Mouse (Mus musculus) B cell, adult 2 months (primary cell): Measurements from ENCODE around the gene Spryd3.
A peak's percentile ranks its signal among the peaks of the same experiment; 100 is the strongest.
"Not testable (repeated sequence)": the region's sequence is repeated elsewhere in the genome, so short reads cannot be mapped to it uniquely, and the experiment has no call there.

Experiments used
- DNase-seq, 2 experiments: peaks; one replicate each; pipeline ENCODE4 v3.0.0; 2022

Gene Spryd3

DNA sequence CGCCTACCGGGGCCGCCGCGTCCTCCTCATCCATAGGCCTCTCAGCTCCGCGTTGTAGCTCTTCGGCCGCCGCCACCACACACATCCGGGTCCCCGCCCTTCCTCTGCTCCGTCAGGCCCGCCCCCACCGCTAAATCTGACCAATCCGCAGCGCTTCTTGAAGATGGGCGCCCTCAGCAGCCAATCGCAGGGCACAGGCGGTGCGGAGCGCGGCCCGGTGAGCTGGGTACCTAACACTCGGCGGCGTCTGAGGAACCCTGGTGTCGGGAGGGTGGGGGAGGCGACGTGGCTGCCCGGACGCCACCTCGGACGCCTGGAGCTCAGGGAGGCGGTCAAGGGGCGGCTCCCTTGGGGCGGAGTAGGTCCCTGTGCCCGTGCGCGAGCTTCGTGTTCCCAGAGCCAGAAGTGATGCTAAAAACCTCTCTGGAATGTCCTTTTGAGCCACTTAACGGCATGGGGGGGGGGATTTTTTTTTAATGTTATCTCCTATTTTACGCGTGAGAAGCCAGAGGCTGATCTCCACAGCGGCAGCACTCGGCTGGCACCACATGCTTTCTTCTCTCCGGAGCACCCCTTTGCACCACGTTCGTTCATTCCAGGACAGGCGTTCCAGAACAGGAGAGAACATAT lies at the start of gene Spryd3:
TSS of gene Spryd3 (minus strand) at position 106 of the 630 bp plus-strand sequence.
- peak; percentile 96 to 97 for DNase-seq

DNA sequence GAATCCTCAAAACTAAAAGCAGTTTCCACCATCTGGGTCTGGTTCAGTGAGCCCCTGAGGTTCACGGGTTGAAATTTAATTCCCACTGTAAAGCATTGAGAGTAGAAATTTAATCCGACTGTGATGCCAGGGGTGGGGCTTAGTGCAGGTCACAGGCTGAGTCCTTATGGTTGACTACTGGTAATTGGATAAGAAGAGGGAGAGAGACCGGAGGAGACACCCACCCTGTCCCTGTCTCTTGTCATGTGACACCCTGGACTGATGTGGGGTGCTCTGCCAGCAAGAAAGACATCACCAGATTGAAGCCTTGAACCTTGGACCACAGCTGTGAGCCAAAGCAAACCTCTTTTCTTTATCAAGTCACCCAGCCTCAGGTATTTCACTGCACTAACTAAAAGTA lies 47.0 kb upstream of the Spryd3 start:
- no peak for DNase-seq

DNA sequence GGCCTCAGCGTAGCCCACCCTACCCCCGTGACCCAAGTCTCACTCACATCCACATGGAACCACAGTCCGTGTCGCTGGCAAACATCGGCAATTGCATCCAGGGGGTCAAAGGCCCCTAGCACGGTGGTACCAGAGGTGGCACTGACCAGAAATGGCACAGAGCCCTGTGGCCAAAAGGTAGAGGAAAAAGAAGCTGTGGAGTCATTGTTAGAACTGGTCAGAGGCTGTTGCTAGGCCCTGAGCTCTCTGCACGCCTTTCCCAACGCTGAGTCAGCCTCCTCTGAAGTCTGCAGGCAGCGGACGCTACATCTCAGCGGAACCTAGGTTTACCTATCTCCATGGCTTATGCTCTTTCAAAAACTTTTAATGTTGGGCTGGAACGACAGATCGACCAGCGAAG lies 43.9 kb upstream of the Spryd3 start:
- no peak for DNase-seq

DNA sequence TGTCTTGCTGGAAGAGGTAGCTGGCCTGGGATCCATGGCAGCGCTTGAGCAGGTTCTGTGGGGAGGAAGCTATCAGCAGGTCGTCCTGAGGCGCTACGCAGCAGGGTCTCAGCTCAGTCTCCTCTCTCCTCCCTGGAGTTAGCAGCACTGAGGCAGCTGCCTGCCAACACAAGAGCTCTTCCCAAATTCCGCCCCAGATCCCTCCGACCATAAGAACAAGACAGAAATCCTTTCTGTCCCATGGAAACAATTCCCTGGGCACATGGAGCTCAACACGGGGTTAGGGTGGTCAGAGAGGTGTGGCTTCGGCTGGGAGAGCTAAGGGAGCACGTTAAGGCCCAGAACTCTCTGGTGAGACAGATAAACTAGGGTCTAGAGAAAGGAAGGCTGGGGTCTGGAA lies 43.1 kb upstream of the Spryd3 start:
- DNase-seq, result no peak

DNA sequence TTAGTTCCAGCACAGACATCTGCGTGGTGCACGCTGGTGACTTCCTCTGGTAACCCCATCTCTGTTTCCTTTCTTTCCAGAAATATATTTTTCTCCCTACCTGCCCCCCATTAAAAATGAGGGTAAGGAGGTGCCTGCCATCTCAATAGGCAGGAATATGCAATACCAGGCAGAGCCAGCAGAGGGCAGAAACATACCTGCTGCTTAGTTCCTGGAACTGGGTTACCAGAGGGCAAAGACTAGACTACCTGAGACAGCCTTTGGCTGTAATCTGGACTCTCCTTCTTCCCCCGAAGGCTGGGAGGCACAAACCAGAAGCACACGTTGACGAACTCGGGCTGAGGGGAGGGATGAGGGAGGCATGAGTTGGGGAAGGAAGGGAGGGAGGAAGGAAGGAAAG lies 42.2 kb upstream of the Spryd3 start:
- peak; percentile 91 for DNase-seq

DNA sequence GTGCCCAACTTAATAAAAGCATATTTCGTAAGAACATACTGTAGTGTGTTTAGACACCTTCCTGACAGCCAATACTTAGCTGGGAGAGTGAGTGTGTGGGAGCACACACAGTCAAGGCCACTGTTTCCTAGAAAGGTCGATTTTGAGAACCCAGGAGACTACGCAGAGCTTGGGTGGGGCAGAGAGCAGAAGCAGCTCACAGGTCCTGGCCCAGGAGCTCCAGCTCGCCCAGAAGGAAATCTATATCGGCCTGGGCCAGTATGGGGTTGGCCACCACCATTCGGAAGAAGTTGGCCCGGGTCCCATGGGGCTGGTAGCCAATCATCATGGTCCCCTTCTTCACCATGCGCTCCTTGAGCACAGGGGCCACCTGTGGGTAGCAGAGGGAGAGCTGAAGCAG lies 41.4 kb upstream of the Spryd3 start:
- DNase-seq, result no peak

DNA sequence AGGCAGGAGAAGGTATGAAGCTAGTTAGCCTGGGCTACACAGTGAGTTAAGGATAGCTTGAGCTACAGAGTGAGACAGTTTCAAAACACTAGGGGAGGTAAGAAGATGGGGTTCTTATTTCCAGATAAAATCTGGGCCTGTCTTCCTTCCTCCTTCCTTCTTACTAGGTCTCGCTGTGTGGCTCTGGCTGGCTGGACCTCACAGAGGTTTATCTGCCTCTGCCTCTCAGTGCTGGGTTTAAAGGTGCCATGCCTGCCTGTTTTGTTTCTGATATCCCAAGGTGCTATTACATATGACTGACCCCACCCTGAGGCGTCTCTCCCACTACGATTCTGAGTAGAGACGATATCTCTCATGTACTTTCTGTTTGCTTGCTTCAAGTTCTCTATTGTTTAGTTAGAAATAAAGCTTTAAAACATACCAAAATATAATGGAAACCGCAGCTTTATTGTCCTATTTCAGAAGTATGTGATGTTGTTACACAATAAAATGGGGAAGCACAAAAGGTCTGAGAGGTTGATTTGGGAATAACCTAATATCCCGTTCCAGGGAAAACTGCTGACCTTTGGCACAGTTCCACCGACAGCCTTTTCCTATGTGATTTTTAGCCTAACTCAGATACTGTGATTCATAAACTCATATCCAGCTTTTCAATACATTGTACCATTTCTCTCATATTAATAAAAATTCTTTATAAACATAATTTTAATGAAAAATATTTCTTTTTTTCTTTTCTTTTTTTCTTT lies 40.7 kb upstream of the Spryd3 start:
- DNase-seq, result no peak

DNA sequence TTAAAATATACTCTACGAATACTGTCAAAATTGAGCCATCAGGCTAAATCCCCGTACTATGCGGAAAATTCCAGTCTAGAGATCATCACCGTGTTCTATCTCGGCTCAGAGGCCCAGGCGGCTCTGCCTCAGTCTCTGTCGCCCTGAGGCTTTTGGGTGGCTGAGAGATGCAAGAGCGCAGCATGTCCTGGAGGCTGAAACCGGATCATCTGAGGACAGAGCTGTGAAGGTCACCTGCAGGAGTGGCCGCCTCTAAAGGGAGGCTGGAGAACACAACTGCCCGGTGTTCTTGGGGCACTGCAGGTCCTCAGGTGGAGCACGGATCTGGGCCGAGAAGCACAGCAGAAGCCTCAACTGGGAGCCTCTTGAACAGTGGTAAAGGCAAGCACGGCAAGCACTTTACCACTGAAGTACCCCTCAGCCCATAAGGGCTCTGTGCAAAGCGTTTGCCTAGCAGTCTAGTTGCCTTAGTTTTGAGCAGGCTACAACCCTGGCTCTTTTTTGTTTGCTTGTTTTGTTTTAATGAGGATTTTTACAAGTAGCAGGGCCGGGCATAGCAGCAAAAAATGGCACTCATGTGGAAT lies 39.8 kb upstream of the Spryd3 start:
- no peak for DNase-seq

DNA sequence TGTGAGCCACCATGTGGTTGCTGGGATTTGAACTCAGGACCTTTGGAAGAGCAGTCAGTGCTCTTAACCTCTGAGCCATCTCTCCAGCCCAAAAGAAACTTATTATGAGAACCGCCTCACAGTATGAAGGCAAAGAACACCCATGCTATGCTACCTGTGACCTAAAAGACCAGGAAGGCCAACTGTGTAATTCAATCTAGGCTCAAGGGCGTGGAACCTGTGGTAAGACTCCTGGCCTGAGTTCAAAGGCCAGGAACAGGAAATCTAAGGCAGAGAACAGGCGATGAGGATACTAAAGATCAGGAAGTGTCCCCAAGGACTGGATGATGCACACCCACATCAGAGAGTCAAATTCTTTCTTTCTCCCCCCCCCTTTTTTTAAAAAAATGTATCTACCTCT lies 37.5 kb upstream of the Spryd3 start:
- DNase-seq, result no peak

DNA sequence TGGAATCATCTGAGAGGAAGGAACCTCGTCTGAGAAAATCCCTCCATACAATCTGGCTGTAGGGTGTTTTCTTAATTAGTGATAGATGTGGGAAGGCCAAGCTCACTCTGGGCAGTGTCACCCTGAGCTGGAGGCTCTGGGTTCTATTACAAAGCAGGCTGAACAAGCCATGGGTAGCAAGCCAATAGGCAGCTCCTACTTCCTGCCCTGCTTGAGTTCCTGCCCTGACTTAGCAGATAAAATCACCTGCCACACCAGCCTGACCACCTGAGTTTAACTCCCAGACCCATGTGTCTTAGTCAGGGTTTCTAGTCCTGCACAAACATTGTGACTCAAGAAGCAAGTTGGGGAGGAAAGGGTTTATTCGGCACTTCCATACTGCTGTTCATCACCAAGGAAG lies 33.0 kb upstream of the Spryd3 start:
- DNase-seq, result no peak

DNA sequence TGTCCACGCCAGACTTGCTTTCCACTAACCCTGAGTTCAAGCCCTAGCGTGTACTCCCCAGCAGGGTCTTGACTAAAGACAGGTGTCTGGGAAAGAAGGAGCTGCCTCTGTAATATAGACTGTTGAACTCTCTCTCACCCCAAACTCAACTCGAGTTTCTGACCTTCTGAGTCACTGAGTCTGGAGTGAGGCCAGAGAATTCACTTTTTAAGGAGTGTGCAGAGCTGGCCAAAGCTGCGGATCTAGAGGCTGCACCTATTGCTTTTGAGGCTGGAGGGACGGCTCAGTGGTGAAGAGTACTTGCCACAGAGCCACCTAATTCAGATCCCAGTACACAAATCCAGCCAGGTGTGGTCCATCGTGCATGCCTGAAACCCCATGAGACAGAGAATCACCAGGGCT lies 31.6 kb upstream of the Spryd3 start:
- no peak for DNase-seq

DNA sequence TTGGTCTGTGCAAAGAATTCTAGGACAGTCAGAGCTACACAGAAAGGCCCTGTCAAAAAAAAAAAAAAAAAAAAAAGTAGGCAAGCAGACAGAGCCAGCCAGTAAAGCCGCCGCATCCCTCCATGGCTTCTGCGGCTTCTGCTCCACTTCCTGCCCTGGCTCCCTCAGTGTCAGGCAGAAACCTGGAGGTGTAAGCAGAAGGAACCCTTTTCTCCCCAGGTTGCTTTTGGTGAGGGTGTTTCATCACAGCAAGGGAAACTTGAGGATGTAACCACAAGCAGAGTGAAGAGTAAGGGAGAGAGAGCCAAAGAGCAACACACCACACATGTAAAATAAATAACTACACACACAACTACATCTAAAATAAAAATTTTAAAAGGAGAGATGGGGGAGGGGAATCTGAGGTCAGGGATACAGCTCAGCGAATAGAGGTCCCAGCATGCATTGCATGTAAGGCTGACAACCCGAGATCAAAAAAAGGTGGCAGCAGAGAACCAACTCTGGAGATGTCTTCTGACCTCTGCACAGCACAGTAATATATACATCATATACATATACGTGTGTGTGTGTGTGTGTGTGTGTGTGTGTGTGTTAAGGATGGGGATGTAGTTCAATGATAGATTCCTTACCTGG lies 29.6 kb upstream of the Spryd3 start:
- DNase-seq, result no peak

DNA sequence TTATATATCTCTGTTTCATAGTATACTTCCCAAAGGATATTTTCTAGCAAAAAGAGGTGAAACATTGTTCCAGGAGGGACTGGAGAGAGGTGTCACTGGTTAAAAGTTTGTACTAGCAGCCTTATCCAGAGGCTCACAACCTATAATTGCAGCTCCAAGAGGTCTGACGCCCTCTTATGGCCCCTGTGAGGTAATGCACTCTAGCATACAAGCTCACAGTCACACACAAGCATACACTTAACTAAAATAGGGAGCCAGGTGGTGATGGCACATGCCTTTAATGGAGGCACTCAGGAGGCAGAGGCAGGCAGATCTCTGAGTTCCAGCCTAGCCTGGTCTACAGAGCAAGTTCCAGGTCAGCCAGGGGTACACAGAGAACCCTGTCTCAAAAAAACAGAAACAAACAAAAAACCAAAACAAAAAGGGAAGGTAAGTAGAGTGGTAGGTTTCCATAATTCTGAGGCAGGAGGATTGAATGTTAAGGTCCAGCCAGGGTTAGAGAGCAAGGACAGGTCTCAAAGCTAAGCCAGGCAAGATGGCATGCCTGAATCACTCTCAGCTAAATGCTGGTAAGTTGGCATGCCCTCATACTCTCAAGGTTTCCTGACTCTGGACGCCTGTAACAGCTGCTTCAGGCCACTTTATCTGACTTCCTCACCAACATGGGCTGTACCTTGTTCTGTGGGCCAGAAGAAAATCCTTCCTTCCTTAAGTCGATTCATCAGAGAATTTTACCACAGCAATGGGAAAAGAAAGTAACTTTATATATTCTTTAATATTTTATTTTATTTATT lies 28.1 kb upstream of the Spryd3 start:
- no peak for DNase-seq

DNA sequence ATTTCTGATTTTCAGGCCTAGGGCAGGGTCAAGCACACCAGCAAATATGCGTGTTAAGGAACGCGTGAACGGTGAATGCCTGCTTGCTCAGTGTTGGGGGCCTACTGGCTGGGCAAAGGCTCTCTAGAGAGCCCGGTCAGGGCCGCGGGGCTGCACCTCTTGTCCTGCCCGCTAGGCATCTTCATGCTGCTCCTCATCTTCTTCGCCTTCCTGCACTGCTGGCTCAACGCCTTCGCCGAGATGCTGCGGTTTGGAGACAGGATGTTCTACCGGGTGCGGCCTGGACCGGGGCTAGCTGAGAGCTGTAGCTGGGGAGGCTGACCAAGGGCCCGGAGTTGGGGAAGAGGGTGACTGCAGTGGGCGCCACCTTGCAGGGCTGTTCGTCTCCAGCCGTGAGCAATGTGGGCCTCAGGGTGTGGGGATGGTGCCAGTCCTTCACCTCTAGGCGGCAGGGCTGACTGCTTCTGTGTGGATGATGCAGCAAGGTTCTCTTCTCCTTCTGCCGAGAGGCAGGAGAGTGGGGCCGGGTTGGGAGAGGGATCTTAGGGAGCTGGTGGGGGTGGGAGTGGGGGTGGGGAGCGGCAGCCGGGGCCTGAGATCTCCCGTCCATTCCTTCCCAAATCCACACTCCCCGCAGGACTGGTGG lies 24.5 kb upstream of the Spryd3 start:
- DNase-seq, result no peak

DNA sequence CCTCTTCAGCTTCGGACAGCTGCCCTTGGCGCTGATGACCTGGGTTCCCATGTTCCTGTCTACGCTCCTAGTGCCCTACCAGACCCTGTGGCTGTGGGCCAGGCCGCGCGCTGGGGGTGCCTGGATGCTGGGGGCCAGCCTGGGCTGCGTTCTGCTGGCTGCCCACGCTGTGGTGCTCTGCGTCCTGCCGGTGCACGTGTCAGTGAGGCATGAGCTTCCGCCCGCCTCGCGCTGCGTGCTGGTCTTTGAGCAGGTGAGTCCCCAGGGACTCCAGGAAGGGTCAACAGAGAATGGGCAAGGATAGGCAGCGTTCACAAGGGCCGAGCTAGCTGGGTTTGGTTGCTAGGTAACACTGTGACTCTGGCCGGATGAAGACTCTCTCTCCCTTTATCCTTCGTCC lies 20.8 kb upstream of the Spryd3 start:
- no peak for DNase-seq

DNA sequence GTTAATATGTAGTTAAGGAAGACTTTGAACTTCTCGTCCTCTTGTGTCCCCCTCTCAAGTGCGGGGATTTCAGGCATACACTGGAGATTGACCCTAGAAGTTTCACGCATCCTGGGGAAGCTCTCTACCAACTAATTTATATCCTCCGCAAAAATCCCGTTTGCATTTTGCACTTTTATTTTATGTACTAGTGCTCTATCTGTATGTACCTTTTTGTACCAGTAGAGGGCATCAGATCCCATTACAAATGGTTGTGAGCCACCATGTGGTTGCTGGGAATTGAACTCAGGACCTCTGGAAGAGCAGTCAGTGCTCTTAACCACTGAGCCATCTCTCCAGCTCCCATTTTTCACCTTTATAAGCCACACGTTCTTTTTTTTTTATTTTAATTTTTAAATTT lies 19.0 kb upstream of the Spryd3 start:
- not testable (repeated sequence) for DNase-seq

DNA sequence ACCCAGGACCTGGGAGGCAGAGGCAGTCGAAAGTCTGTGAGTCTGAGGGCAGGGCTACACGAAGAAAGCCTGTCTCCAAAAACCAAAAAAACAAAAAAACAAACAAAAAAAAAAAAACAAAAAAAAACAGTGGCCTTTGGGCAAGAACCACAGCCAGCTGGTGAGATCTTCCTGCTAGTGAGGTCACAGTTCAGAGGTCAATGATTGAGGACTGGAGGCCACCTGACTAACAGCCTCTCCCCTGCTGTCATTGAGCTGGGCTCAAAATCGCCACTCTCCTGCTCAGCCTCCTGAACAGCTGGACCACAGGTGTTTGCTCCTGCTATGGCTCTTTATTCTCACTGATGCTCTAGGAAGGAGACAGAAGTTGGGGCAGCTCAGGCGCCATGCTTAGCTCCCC lies 16.6 kb upstream of the Spryd3 start:
- DNase-seq, result no peak

DNA sequence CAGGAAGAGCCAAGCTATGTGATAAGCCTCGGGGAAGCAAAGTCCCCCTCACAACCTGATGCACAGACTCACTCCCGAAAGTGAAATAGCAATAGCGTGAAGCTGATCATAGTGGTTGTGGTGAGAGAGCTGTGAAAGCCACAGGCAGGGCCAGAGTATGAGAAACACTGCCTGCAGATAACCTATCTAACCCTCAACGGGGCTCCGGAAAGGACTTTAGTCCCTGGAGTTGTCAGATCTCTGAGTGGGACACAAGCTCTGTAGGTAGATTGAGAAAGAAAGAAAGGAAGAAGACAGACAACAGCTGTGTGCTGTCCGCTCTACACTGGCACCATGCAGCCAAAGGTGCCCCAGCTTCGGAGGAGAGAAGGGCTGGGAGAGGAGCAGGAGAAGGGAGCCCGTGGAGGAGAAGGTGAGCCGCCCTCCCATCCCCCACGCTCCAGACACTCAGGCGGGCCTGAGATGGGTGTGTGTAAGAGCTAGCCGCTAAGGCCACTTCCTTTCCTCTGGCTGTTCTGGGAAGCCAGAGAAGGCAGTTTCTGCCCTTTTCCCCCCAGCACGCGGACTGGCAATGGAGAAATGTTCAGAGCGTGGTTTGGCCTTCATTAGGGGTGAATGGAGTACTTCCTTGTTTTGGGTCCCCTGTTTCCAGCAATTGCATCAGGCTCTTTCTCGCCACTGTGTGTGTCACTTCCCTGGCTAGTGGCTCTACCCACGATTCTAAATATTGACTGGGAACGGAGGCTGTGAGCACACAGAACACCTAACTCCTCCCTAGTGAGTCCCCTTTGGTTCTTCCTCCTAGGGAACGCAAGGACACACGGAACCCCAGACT lies 14.5 kb upstream of the Spryd3 start, which contains the start of gene Soat2:
TSS of gene Soat2 (plus strand) at position 226 of the 835 bp plus-strand sequence.
- DNase-seq, result no peak

DNA sequence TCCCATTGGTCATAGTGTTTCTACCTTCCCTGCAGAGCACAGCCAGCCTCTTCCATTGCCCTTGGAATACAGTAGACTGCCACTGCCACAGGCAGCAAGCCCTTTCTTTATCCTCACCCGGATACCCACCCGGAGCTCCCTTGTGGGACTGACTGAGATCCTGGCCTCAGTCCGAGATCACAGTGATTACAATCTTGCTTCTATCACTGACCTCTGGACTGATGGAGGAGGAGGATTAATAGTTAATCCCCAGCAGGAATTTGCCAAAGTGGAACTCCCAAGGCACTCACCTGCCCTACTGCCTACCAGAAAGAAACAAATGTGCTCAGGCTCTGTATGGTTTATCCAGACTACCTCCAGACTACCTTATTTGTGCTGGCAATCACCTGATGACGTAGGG lies 13.5 kb upstream of the Spryd3 start:
- DNase-seq, result no peak

DNA sequence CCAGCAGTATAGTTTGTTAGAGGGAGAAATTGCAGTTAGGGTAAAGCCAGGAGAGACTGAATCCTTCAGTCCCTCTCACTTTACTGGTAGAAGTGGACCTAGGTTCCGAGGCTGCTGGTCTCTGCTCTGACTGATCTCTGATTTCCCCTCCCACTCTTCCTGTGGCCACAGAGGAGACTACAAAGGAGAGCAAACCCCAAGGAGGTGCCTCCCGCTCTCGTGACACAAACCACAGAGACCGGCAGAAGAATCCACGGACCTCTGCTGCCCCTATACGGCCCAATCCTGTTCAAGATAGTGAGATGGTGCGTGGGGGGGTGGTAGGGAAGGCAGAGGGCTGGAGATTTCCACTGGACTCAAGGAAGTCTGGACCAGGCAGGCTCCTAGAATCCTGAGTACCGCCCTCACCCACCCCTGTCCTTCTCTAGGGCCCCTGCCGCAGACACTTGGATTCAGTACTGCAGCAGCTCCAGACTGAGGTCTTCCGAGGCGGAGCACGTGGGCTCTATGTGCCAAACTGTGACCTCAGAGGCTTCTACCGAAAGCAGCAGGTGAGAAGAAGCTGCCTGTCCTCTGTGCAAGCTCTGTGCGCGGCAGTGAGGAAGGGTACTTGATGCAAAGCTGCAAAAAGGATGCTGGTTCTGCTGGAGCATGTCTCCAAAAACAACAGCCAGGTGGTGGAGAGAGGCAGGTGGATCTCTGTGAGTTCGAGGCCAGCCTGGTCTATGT lies 11.8 kb upstream of the Spryd3 start:
- no peak for DNase-seq

DNA sequence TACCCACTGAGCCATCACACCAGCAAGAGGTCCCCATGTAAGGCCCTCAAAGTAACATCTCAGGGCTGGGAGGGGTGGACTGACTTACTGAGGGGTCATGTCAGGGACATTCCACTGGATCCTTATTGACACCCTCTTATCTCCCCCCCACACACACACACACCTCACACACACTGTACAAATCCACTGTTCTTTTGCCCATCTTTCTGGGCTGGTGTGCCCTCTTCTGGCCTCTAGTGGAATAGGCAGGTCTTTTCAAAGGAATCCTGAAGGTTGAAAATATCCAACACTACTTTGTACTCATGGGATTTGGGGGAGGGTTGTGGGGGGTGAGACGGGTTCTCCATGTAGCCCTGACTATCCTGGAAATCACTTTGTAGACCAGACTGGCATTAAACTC lies 10.8 kb upstream of the Spryd3 start:
- peak; percentile 52 to 56 for DNase-seq
